Mouse (Mus musculus) MEL (cell line): ENCODE measurements around the gene Olfr984. TPM values are rescaled to one million over a fixed set of nuclear protein-coding genes. Genes with fewer than 3 reads are reported as not detected.

ENCODE experiments used
- DNase-seq: peaks from one replicate; pipeline ENCODE4 v3.0.0; 2011; ENCODE audit warnings: low read depth, low spot score
- H3K27ac ChIP-seq: 2 replicates; pipeline ENCODE4 v1.5.1; 2012; ENCODE audit warnings: low read depth, mild to moderate bottlenecking, control low read depth, low read length, moderate library complexity; ENCODE audit not compliant: control insufficient read depth
- H3K27me3 ChIP-seq, 2 experiments: fragments of 150-350 bp in 1 of 2; sonication (generic) in 1 of 2; 2 replicates each; pipeline ENCODE4 v1.6.1; 2012; ENCODE audit warnings: low read length in 2 of 2, mild to moderate bottlenecking in 2 of 2, improper control_type of control experiment in 1 of 2, moderate library complexity in 1 of 2; ENCODE audit not compliant: insufficient read depth in 2 of 2, control insufficient read depth in 1 of 2
- H3K36me3 ChIP-seq, 2 experiments: 2 replicates each; pipeline ENCODE4 v1.6.1; 2012 to 2014; ENCODE audit warnings: low read length in 2 of 2, improper control_type of control experiment in 1 of 2, inconsistent platforms in 1 of 2, mild to moderate bottlenecking in 1 of 2; ENCODE audit not compliant: insufficient read depth in 2 of 2, control insufficient read depth in 1 of 2
- H3K4me1 ChIP-seq, 2 experiments: fragments of 150-350 bp in 1 of 2; sonication (generic) in 1 of 2; 2 replicates each; pipeline ENCODE4 v1.6.1; 2012; ENCODE audit warnings: low read length in 2 of 2, improper control_type of control experiment in 1 of 2, mild to moderate bottlenecking in 1 of 2; ENCODE audit not compliant: insufficient read depth in 2 of 2, control insufficient read depth in 1 of 2
- H3K4me3 ChIP-seq, 2 experiments: fragments of 150-350 bp in 1 of 2; sonication (generic) in 1 of 2; 2 replicates each; pipeline ENCODE4 v1.5.1; 2012; ENCODE audit warnings: low read depth in 2 of 2, low read length in 2 of 2, mild to moderate bottlenecking in 2 of 2, moderate library complexity in 2 of 2, control low read depth in 1 of 2, improper control_type of control experiment in 1 of 2; ENCODE audit not compliant: control insufficient read depth in 1 of 2, insufficient read depth in 1 of 2
- H3K79me2 ChIP-seq: 2 replicates; pipeline ENCODE4 v1.6.1; 2012; ENCODE audit warnings: mild to moderate bottlenecking, low read length, moderate library complexity; ENCODE audit not compliant: control insufficient read depth, poor library complexity, insufficient read depth
- H3K9ac ChIP-seq: 2 replicates; pipeline ENCODE4 v1.6.1; 2012; ENCODE audit warnings: low read depth, mild to moderate bottlenecking, control low read depth, low read length, moderate library complexity; ENCODE audit not compliant: control insufficient read depth, poor library complexity, severe bottlenecking
- H3K9me3 ChIP-seq: fragments of 150-350 bp; sonication (generic); replicated peaks from 2 replicates; pipeline ENCODE4 v1.6.1; 2012; ENCODE audit warnings: mild to moderate bottlenecking, low read length, improper control_type of control experiment, moderate library complexity; ENCODE audit not compliant: insufficient read depth
- BHLHE40 ChIP-seq: IDR thresholded peaks from 2 replicates; pipeline ENCODE4 v1.6.1; 2012; ENCODE audit warnings: low read depth, mild to moderate bottlenecking, inconsistent platforms, low read length, improper control_type of control experiment, borderline replicate concordance
- CHD1 ChIP-seq: IDR thresholded peaks from 2 replicates; pipeline ENCODE4 v1.6.1; 2012; ENCODE audit warnings: low read depth, mild to moderate bottlenecking, inconsistent platforms, low read length, improper control_type of control experiment
- CTCF ChIP-seq, 3 experiments: IDR thresholded peaks in 2 of 3; conservative IDR thresholded peaks in 1 of 3; 2 replicates each; pipeline ENCODE4 v1.5.1; 2011 to 2012; ENCODE audit warnings: low read length in 3 of 3, low read depth in 2 of 3, mild to moderate bottlenecking in 2 of 3, improper control_type of control experiment in 1 of 3, inconsistent platforms in 1 of 3, mixed read lengths in 1 of 3, moderate library complexity in 1 of 3; ENCODE audit not compliant: control insufficient read depth in 1 of 3, insufficient read depth in 1 of 3, poor library complexity in 1 of 3, severe bottlenecking in 1 of 3
- E2F4 ChIP-seq: IDR thresholded peaks from 2 replicates; pipeline ENCODE4 v1.6.1; 2011; ENCODE audit warnings: low read depth, low read length, improper control_type of control experiment, borderline replicate concordance
- ELF1 ChIP-seq: IDR thresholded peaks from 2 replicates; pipeline ENCODE4 v1.6.1; 2014; ENCODE audit warnings: low read depth, mild to moderate bottlenecking, inconsistent platforms, low read length, improper control_type of control experiment, moderate library complexity
- EP300 ChIP-seq, 2 experiments: IDR thresholded peaks; 2 replicates each; pipeline ENCODE4 v1.6.1; 2011; ENCODE audit warnings: improper control_type of control experiment in 2 of 2, low read length in 2 of 2, low read depth in 1 of 2, mild to moderate bottlenecking in 1 of 2
- ETS1 ChIP-seq: IDR thresholded peaks from 2 replicates; pipeline ENCODE4 v1.6.1; 2012; ENCODE audit warnings: low read depth, mild to moderate bottlenecking, inconsistent platforms, low read length, improper control_type of control experiment, moderate library complexity
- GABPA ChIP-seq: IDR thresholded peaks from 2 replicates; pipeline ENCODE4 v1.6.1; 2012; ENCODE audit warnings: low read depth, mild to moderate bottlenecking, inconsistent platforms, low read length, improper control_type of control experiment, moderate library complexity
- GATA1 ChIP-seq: IDR thresholded peaks from 2 replicates; pipeline ENCODE4 v1.6.1; 2011; ENCODE audit warnings: low read depth, low read length, improper control_type of control experiment
- HCFC1 ChIP-seq: IDR thresholded peaks from 2 replicates; pipeline ENCODE4 v1.6.1; 2012; ENCODE audit warnings: low read depth, mild to moderate bottlenecking, inconsistent platforms, low read length, improper control_type of control experiment, moderate library complexity
- MAFK ChIP-seq: IDR thresholded peaks from 2 replicates; pipeline ENCODE4 v1.6.1; 2011; ENCODE audit warnings: low read depth, mild to moderate bottlenecking, low read length, improper control_type of control experiment, borderline replicate concordance
- MEF2A ChIP-seq: IDR thresholded peaks from 2 replicates; pipeline ENCODE4 v1.6.1; 2014; ENCODE audit warnings: low read depth, mild to moderate bottlenecking, inconsistent platforms, low read length, improper control_type of control experiment; ENCODE audit not compliant: poor library complexity, insufficient replicate concordance, severe bottlenecking; ENCODE audit errors: extremely low read depth
- MXI1 ChIP-seq: IDR thresholded peaks from 2 replicates; pipeline ENCODE4 v1.6.1; 2011; ENCODE audit warnings: mild to moderate bottlenecking, low read depth, low read length, improper control_type of control experiment
- NELFE ChIP-seq: IDR thresholded peaks from 2 replicates; pipeline ENCODE4 v1.6.1; 2011; ENCODE audit warnings: low read depth, low read length, improper control_type of control experiment
- NRF1 ChIP-seq: IDR thresholded peaks from 2 replicates; pipeline ENCODE4 v1.6.1; 2014; ENCODE audit warnings: low read depth, mild to moderate bottlenecking, inconsistent platforms, low read length, improper control_type of control experiment, moderate library complexity; ENCODE audit not compliant: poor library complexity, insufficient read depth, severe bottlenecking
- POLR2A ChIP-seq, 2 experiments: IDR thresholded peaks; 2 replicates each; pipeline ENCODE4 v1.6.1; 2011 to 2012; ENCODE audit warnings: low read length in 2 of 2, mild to moderate bottlenecking in 2 of 2, control low read depth in 1 of 2, improper control_type of control experiment in 1 of 2, low read depth in 1 of 2, moderate library complexity in 1 of 2; ENCODE audit not compliant: control insufficient read depth in 1 of 2, insufficient read depth in 1 of 2, poor library complexity in 1 of 2
- POLR2AphosphoS2 ChIP-seq: IDR thresholded peaks from 2 replicates; pipeline ENCODE4 v1.6.1; 2011; ENCODE audit warnings: low read length, improper control_type of control experiment
- RCOR1 ChIP-seq: IDR thresholded peaks from 2 replicates; pipeline ENCODE4 v1.6.1; 2012; ENCODE audit warnings: low read depth, mild to moderate bottlenecking, inconsistent platforms, low read length, improper control_type of control experiment
- SMC3 ChIP-seq: IDR thresholded peaks from 2 replicates; pipeline ENCODE4 v1.6.1; 2011; ENCODE audit warnings: low read depth, low read length, improper control_type of control experiment
- TBP ChIP-seq: IDR thresholded peaks from 2 replicates; pipeline ENCODE4 v1.8.0; 2011; ENCODE audit warnings: low read depth, low read length, improper control_type of control experiment
- TCF12 ChIP-seq: IDR thresholded peaks from 2 replicates; pipeline ENCODE4 v1.6.1; 2014; ENCODE audit warnings: low read depth, mild to moderate bottlenecking, inconsistent platforms, low read length, improper control_type of control experiment, moderate library complexity
- USF1 ChIP-seq: IDR thresholded peaks from 2 replicates; pipeline ENCODE4 v1.6.1; 2014; ENCODE audit warnings: low read depth, mild to moderate bottlenecking, inconsistent platforms, low read length, improper control_type of control experiment, moderate library complexity
- ZC3H11A ChIP-seq: IDR thresholded peaks from 2 replicates; pipeline ENCODE4 v1.6.1; 2012; ENCODE audit warnings: low read depth, mild to moderate bottlenecking, inconsistent platforms, low read length, improper control_type of control experiment
- ZKSCAN1 ChIP-seq: IDR thresholded peaks from 2 replicates; pipeline ENCODE4 v1.6.1; 2012; ENCODE audit warnings: low read depth, mild to moderate bottlenecking, inconsistent platforms, low read length, improper control_type of control experiment, moderate library complexity
- ZNF384 ChIP-seq: IDR thresholded peaks from 2 replicates; pipeline ENCODE4 v1.6.1; 2012; ENCODE audit warnings: low read depth, mild to moderate bottlenecking, inconsistent platforms, low read length, improper control_type of control experiment
- polyA plus RNA-seq, 2 experiments: library from polyadenylated mRNA; stranded (reverse) in 1 of 2; unstranded in 1 of 2; fragments of >175 nt in 1 of 2; fragments of >200 nt in 1 of 2; gene quantifications; 2 replicates each; pipeline versions ENCODE4 v1.2.1 to v1.2.4; 2012; ENCODE audit warnings: low replicate concordance in 2 of 2, low read depth in 1 of 2; ENCODE audit not compliant: insufficient read length in 2 of 2, insufficient read depth in 1 of 2, missing spikeins in 1 of 2
- total RNA-seq: library from RNA; depleted of rRNA; stranded (reverse); fragments of 300-350 nt; gene quantifications from 2 replicates; pipeline ENCODE4 v1.2.3, GENCODE M21; 2012

Olfr984 gene
- total and polyA plus RNA-seq, 3 experiments = not detected

- no peak for TF ChIP-seq RCOR1
- no peak for TF ChIP-seq SMC3
- no peak for TF ChIP-seq CHD1
- TF ChIP-seq GATA1 = no peak
- no peak for TF ChIP-seq E2F4
- no peak for TF ChIP-seq BHLHE40
- TF ChIP-seq HCFC1 = no peak
- TF ChIP-seq MEF2A = no peak
- TF ChIP-seq ZC3H11A = no peak
- TF ChIP-seq ZNF384 = no peak
- no peak for TF ChIP-seq MXI1
- no peak for TF ChIP-seq ZKSCAN1
- no peak for TF ChIP-seq TBP
- no peak for TF ChIP-seq NELFE
- TF ChIP-seq USF1 = no peak
- no peak for TF ChIP-seq POLR2A (IDR thresholded peaks at IDR 0.05; ENCODE audit: control insufficient read depth in 1 of 2, insufficient read depth in 1 of 2, low read depth in 1 of 2, low read length in 2 of 2, poor library complexity in 1 of 2)
- no peak for TF ChIP-seq EP300 (IDR thresholded peaks at IDR 0.05; ENCODE audit: low read depth in 1 of 2, low read length in 2 of 2)
- TF ChIP-seq ELF1 = no peak
- TF ChIP-seq POLR2AphosphoS2 = no peak
- TF ChIP-seq, all 39 proteins: peak for 0
- no peak overlapping the region for H3K9ac ChIP-seq
Observed at GRCm38 (mm10) chr9:40141544-40141943, 27.5 kb upstream of the Olfr984 start.

GRCm38 (mm10) chr9:40139484-40139883, 25.5 kb upstream of the Olfr984 start:
- no peaks in the 10 kb centered on the region for H3K4me1 ChIP-seq
- H3K36me3 ChIP-seq = no peaks in the 10 kb centered on the region
- no peaks in the 10 kb centered on the region for H3K9me3 ChIP-seq
- no peaks in the 10 kb centered on the region for H3K27me3 ChIP-seq
- no peak overlapping the region for H3K4me3 ChIP-seq
- H3K79me2 ChIP-seq = no peaks in the 10 kb centered on the region
- H3K9ac ChIP-seq = no peak overlapping the region
- no peak for DNase-seq
- TF ChIP-seq MAFK (no peak), RCOR1 (no peak), NELFE (no peak), USF1 (no peak), GABPA (no peak), ZNF384 (no peak), NRF1 (no peak), CTCF (IDR thresholded peaks at IDR 0.05 in 2 of 3, conservative IDR thresholded peaks at IDR 0.05 in 1 of 3; ENCODE audit: control insufficient read depth in 1 of 3, insufficient read depth in 1 of 3, low read depth in 2 of 3, low read length in 3 of 3, poor library complexity in 1 of 3, severe bottlenecking in 1 of 3) (no peak), TCF12 (no peak), E2F4 (no peak), ETS1 (no peak), CHD1 (no peak)
- H3K27ac ChIP-seq = no peak overlapping the region

More at GRCm38 (mm10) chr9:40141544-40141943, 27.5 kb upstream of the Olfr984 start:
- Histone ChIP-seq H3K79me2 (no peaks in the 10 kb centered on the region), H3K9me3 (no peaks in the 10 kb centered on the region), H3K36me3 (no peaks in the 10 kb centered on the region), H3K4me1 (no peaks in the 10 kb centered on the region), H3K27ac (no peak overlapping the region), H3K27me3 (no peaks in the 10 kb centered on the region), H3K4me3 (no peak overlapping the region)
- no peak for DNase-seq
